Mouse (Mus musculus): ENCODE results near the gene Nt5dc2. TPM values are rescaled to one million over a fixed set of nuclear protein-coding genes. Genes with fewer than 3 reads are reported as not detected.

The Nt5dc2 gene
- polyA plus RNA-seq, 1 experiment from 2014 or later, result 288 TPM

- Histone ChIP-seq H3K4me1 (ENCODE audit: control insufficient read depth, insufficient read depth, low read length) (peaks cover 15% of the 10 kb centered on the region), H3K9me3 (replicated peaks; ENCODE audit: control insufficient read depth, low read length) (no peaks in the 10 kb centered on the region), H3K27ac (ENCODE audit: low read length) (no peak overlapping the region), H3K9ac (ENCODE audit: low read length) (no peak overlapping the region), H3K4me2 (ENCODE audit: low read depth, low read length) (no peak overlapping the region), H3K36me3 (ENCODE audit: control insufficient read depth, insufficient read depth) (peaks cover 57% of the 10 kb centered on the region), H3K27me3 (ENCODE audit: control insufficient read depth, insufficient read depth, low read length) (no peaks in the 10 kb centered on the region), H3K4me3 (ENCODE audit: low read length) (no peak overlapping the region)
- no peak for ATAC-seq (replicated peaks; ENCODE audit: extremely low read depth, insufficient read depth, low FRiP score)
- WGBS, result 92% methylated on average over 11 of the region's 11 CpGs
Measured at GRCm38 (mm10) chr14:31171386-31171785, 40.5 kb downstream of the Nt5dc2 start.

DNA sequence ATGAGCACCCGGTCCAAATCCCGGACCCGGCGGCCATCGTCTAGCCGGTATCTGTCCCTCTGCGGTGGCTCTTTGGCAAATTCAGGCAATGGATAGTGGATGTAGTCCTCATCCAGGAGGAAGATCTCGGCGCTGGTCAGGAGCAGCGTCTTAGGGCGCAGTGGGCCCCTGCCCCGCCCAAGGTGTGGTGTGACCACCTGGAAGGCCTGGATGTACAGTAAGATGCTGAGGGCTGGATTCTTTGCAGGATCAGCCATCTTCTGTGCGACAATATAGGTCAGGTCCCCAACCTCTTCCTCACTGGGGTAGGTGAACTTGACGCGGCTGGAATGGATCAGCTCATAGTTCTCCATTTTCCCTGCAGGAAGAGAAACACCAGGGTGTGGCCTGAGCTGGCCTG is 41.0 kb downstream of the Nt5dc2 start:
- H3K27ac ChIP-seq (ENCODE audit: low read length), result peak overlapping the region; percentile 31; the same call in 1 of the 2 replicates
- H3K9me3 ChIP-seq (replicated peaks; ENCODE audit: control insufficient read depth, low read length), result no peaks in the 10 kb centered on the region
- no peak overlapping the region for H3K9ac ChIP-seq (ENCODE audit: low read length)
- H3K27me3 ChIP-seq (ENCODE audit: control insufficient read depth, insufficient read depth, low read length), result no peaks in the 10 kb centered on the region
- H3K36me3 ChIP-seq (ENCODE audit: control insufficient read depth, insufficient read depth), result peaks cover 62% of the 10 kb centered on the region
- WGBS, result 94% methylated on average over 15 of the region's 15 CpGs
- no peak overlapping the region for H3K4me2 ChIP-seq (ENCODE audit: low read depth, low read length)
- H3K4me1 ChIP-seq (ENCODE audit: control insufficient read depth, insufficient read depth, low read length), result peaks cover 15% of the 10 kb centered on the region
- no peak overlapping the region for H3K4me3 ChIP-seq (ENCODE audit: low read length)
- ATAC-seq (replicated peaks; ENCODE audit: extremely low read depth, insufficient read depth, low FRiP score), result no peak

DNA sequence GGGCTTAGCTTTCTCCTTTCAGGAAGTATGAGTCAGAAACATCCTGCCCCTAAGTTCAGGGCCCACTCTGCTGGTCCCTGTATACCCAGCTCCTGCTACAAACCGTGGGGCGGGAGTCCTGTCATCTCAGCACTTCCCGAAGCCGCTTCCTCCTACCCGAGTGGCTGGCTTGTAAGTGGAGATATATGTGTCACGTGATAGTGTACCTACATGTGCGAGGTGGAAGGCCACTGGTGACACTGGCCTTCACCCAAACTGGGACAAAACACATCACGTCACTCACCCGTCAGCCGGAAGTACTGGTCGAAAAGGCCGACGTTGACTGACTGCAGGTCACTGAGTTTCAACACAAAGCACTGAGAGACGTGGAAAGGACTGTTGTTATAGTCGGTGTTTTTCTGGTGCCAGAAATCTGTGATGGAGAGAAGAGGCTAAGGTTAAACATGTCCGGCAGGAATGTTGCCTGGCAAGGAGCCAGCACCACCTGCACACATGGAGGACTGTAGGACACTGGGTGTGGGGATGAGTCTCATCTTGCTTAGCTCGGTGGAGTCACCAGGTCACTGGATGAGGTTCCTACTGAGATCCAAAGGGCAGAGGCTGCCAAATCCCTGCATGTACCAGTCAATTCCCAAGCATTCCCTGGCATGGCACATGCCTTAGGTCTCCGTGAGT is 42.1 kb downstream of the Nt5dc2 start:
- Histone ChIP-seq H3K4me3 (ENCODE audit: low read length) (no peak overlapping the region), H3K4me1 (ENCODE audit: control insufficient read depth, insufficient read depth, low read length) (peaks cover 15% of the 10 kb centered on the region), H3K9ac (ENCODE audit: low read length) (no peak overlapping the region), H3K36me3 (ENCODE audit: control insufficient read depth, insufficient read depth) (peaks cover 73% of the 10 kb centered on the region), H3K27ac (ENCODE audit: low read length) (peak overlapping the region; percentile 38), H3K27me3 (ENCODE audit: control insufficient read depth, insufficient read depth, low read length) (no peaks in the 10 kb centered on the region), H3K4me2 (ENCODE audit: low read depth, low read length) (no peak overlapping the region), H3K9me3 (replicated peaks; ENCODE audit: control insufficient read depth, low read length) (no peaks in the 10 kb centered on the region)
- peak; percentile 32 for ATAC-seq (replicated peaks; ENCODE audit: extremely low read depth, insufficient read depth, low FRiP score)
- 53% methylated on average over 18 of the region's 18 CpGs for WGBS

- H3K4me3 ChIP-seq (ENCODE audit: low read length), result no peak overlapping the region
- H3K27ac ChIP-seq (ENCODE audit: low read length), result peak overlapping the region; percentile 38
- 84% methylated on average over 7 of the region's 7 CpGs for WGBS
Measured at GRCm38 (mm10) chr14:31173537-31173936, 42.7 kb downstream of the Nt5dc2 start.

GRCm38 (mm10) chr14:31177287-31177686 is 46.4 kb downstream of the Nt5dc2 start:
- ATAC-seq (replicated peaks; ENCODE audit: extremely low read depth, insufficient read depth, low FRiP score), result no peak
- Histone ChIP-seq H3K27ac (ENCODE audit: low read length) (no peak overlapping the region), H3K27me3 (ENCODE audit: control insufficient read depth, insufficient read depth, low read length) (no peaks in the 10 kb centered on the region), H3K36me3 (ENCODE audit: control insufficient read depth, insufficient read depth) (peaks cover 91% of the 10 kb centered on the region), H3K4me2 (ENCODE audit: low read depth, low read length) (no peak overlapping the region), H3K9ac (ENCODE audit: low read length) (no peak overlapping the region), H3K4me1 (ENCODE audit: control insufficient read depth, insufficient read depth, low read length) (peaks cover 12% of the 10 kb centered on the region), H3K4me3 (ENCODE audit: low read length) (no peak overlapping the region), H3K9me3 (replicated peaks; ENCODE audit: control insufficient read depth, low read length) (no peaks in the 10 kb centered on the region)
- 81% methylated on average over 16 of the region's 16 CpGs for WGBS

More at GRCm38 (mm10) chr14:31173537-31173936, 42.7 kb downstream of the Nt5dc2 start:
- Histone ChIP-seq H3K36me3 (ENCODE audit: control insufficient read depth, insufficient read depth) (peaks cover 76% of the 10 kb centered on the region), H3K4me2 (ENCODE audit: low read depth, low read length) (no peak overlapping the region), H3K27me3 (ENCODE audit: control insufficient read depth, insufficient read depth, low read length) (no peaks in the 10 kb centered on the region), H3K9ac (ENCODE audit: low read length) (no peak overlapping the region), H3K9me3 (replicated peaks; ENCODE audit: control insufficient read depth, low read length) (no peaks in the 10 kb centered on the region), H3K4me1 (ENCODE audit: control insufficient read depth, insufficient read depth, low read length) (peaks cover 15% of the 10 kb centered on the region)
- no peak for ATAC-seq (replicated peaks; ENCODE audit: extremely low read depth, insufficient read depth, low FRiP score)

- Histone ChIP-seq H3K27me3 (ENCODE audit: control insufficient read depth, insufficient read depth, low read length) (no peaks in the 10 kb centered on the region), H3K36me3 (ENCODE audit: control insufficient read depth, insufficient read depth) (peaks cover 91% of the 10 kb centered on the region), H3K4me1 (ENCODE audit: control insufficient read depth, insufficient read depth, low read length) (peaks cover 9% of the 10 kb centered on the region; the same call in 1 of the 2 replicates), H3K4me2 (ENCODE audit: low read depth, low read length) (no peak overlapping the region), H3K9ac (ENCODE audit: low read length) (no peak overlapping the region), H3K27ac (ENCODE audit: low read length) (no peak overlapping the region), H3K9me3 (replicated peaks; ENCODE audit: control insufficient read depth, low read length) (no peaks in the 10 kb centered on the region), H3K4me3 (ENCODE audit: low read length) (no peak overlapping the region)
- ATAC-seq (replicated peaks; ENCODE audit: extremely low read depth, insufficient read depth, low FRiP score), result no peak
- 85% methylated on average over 5 of the region's 5 CpGs for WGBS
Measured at GRCm38 (mm10) chr14:31177715-31178114, 46.9 kb downstream of the Nt5dc2 start.

DNA sequence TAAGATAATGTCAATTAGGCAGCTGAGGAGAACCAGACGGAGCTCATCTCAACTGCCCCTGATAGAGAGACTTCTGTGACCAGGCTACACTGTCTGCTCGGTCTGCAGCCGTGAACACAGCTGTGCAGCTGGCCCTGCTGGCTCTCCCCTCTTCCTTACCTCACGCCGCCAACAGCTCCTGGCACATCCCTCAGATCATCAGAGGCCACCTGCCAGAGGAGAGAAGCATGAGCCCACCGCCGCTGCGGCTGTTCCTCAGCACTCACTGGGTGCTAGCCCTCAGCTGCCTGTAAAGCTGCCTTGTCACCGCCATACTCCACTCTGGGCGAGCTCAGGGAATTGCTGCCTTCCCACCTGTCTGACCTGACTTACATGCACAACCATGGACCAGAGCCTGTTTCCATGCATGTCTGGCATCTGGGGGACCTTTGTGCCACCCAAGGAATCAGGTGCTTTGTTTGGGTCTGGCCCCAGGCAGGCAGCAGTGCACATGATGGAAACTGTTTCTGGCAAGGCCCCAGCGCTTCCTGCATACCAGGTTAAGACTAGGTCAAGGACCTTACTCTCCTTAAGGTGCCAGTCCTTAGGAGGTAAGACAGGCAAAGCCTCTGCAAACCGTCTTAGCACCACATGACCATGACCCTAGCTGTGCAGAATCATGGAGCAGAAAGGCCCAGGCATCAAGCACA is 49.0 kb downstream of the Nt5dc2 start:
- H3K9ac ChIP-seq (ENCODE audit: low read length), result no peak overlapping the region
- no peak overlapping the region for H3K27ac ChIP-seq (ENCODE audit: low read length)
- no peaks in the 10 kb centered on the region for H3K27me3 ChIP-seq (ENCODE audit: control insufficient read depth, insufficient read depth, low read length)
- ATAC-seq (replicated peaks; ENCODE audit: extremely low read depth, insufficient read depth, low FRiP score), result 0 out of 2 replicates have a peak, but pooled peaks have one; percentile 15
- H3K4me2 ChIP-seq (ENCODE audit: low read depth, low read length), result no peak overlapping the region
- H3K9me3 ChIP-seq (replicated peaks; ENCODE audit: control insufficient read depth, low read length), result no peaks in the 10 kb centered on the region
- peaks cover 92% of the 10 kb centered on the region for H3K36me3 ChIP-seq (ENCODE audit: control insufficient read depth, insufficient read depth)
- 75% methylated on average over 12 of the region's 12 CpGs for WGBS
- no peaks in the 10 kb centered on the region for H3K4me1 ChIP-seq (ENCODE audit: control insufficient read depth, insufficient read depth, low read length)
- H3K4me3 ChIP-seq (ENCODE audit: low read length), result no peak overlapping the region

GRCm38 (mm10) chr14:31181512-31181911 is 50.7 kb downstream of the Nt5dc2 start:
- peaks cover 90% of the 10 kb centered on the region for H3K36me3 ChIP-seq (ENCODE audit: control insufficient read depth, insufficient read depth)
- ATAC-seq (replicated peaks; ENCODE audit: extremely low read depth, insufficient read depth, low FRiP score), result no peak
- 77% methylated on average over 4 of the region's 4 CpGs for WGBS
- H3K4me2 ChIP-seq (ENCODE audit: low read depth, low read length), result no peak overlapping the region
- H3K4me3 ChIP-seq (ENCODE audit: low read length), result no peak overlapping the region
- no peak overlapping the region for H3K9ac ChIP-seq (ENCODE audit: low read length)
- no peaks in the 10 kb centered on the region for H3K27me3 ChIP-seq (ENCODE audit: control insufficient read depth, insufficient read depth, low read length)
- no peaks in the 10 kb centered on the region for H3K9me3 ChIP-seq (replicated peaks; ENCODE audit: control insufficient read depth, low read length)
- H3K27ac ChIP-seq (ENCODE audit: low read length), result no peak overlapping the region
- peaks cover 1% of the 10 kb centered on the region; the same call in 1 of the 2 replicates for H3K4me1 ChIP-seq (ENCODE audit: control insufficient read depth, insufficient read depth, low read length)

DNA sequence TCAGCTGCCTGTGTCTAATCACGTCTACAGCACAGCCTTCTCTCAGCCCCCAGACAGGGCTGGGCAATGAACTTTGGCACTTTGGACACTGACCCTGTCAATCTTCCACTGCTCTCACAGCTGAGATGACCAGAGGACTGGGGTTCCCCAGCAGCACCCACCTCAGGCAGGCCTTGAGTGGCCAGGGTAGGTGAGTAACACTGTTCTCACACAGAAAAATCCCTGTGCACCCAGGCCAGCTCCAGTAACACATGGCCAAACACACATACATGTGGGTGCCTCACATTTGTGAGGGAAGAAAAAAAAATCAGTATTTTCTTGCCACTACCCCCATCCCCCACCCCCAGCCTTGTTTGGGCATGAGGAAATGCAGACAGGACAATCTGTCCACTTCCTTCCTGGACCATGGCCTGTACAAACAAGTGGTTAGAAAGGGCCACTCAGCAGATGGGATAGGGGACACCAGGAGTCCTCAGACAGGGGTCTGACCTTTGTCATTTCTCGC is 52.0 kb downstream of the Nt5dc2 start:
- Histone ChIP-seq H3K9ac (ENCODE audit: low read length) (no peak overlapping the region), H3K27ac (ENCODE audit: low read length) (peak overlapping the region; percentile 67), H3K4me1 (ENCODE audit: control insufficient read depth, insufficient read depth, low read length) (peaks cover 11% of the 10 kb centered on the region), H3K4me3 (ENCODE audit: low read length) (no peak overlapping the region), H3K4me2 (ENCODE audit: low read depth, low read length) (no peak overlapping the region), H3K27me3 (ENCODE audit: control insufficient read depth, insufficient read depth, low read length) (no peaks in the 10 kb centered on the region), H3K36me3 (ENCODE audit: control insufficient read depth, insufficient read depth) (peaks cover 90% of the 10 kb centered on the region), H3K9me3 (replicated peaks; ENCODE audit: control insufficient read depth, low read length) (no peaks in the 10 kb centered on the region)
- no peak for ATAC-seq (replicated peaks; ENCODE audit: extremely low read depth, insufficient read depth, low FRiP score)
- 54% methylated on average over 2 of the region's 2 CpGs for WGBS

Data from heart, embryonic 16.5 days (tissue).